In genomic region chr17:27119954-27120353, GRCm38 (mm10) we compare ENCODE assay signal across 9 mouse cellular contexts. TPM values are rescaled to one million over a fixed set of nuclear protein-coding genes. Genes with fewer than 3 reads are reported as not detected.
DNase-seq lines count a peak whose midpoint lies in the region; ATAC-seq and TF ChIP-seq lines count a peak whose summit lies in the region.
"Had no signal": no experiment of that assay in that cellular context is flagged by ENCODE, and none has a peak within 500 bp of the region (broad histone marks: within the 10 kb centered on the region; RNA-seq: fewer than 3 reads in every experiment).

No protein-coding gene starts in this region.

- H3K9ac ChIP-seq in midbrain, embryonic 16.5 days (ENCODE audit: low read depth, low read length): no peak overlapping the region
- H3K9ac ChIP-seq: heart, embryonic 15.5 days; liver, embryonic 14.5 days had no signal

- H3K4me3 ChIP-seq in heart, embryonic 10.5 days: no peak overlapping the region
- H3K4me3 ChIP-seq in layer of hippocampus, adult 2 months: no peak overlapping the region
- H3K4me3 ChIP-seq in limb, embryonic 10.5 days: no peak overlapping the region
- no peak overlapping the region for H3K4me3 ChIP-seq in midbrain, embryonic 16.5 days (ENCODE audit: low read depth, low read length)
- H3K4me3 ChIP-seq: heart, embryonic 15.5 days had no signal

- H3K4me2 ChIP-seq in midbrain, embryonic 16.5 days (ENCODE audit: low read length): 0 out of 2 replicates have a peak overlapping the region, but pooled peaks have one; percentile 6
- H3K4me2 ChIP-seq: heart, embryonic 15.5 days had no signal

- no peak for TF ChIP-seq CTCF in layer of hippocampus, adult 2 months (conservative IDR thresholded peaks at IDR 0.05)

- intact Hi-C loops in heart, postnatal 10 days (cut with DNase I): loop anchor here (1.0 kb wide), 1 partner anchor 87 kb away; no protein-coding TSS in a partner anchor

- peaks cover 19% of the 10 kb centered on the region for H3K27me3 ChIP-seq in heart, embryonic 10.5 days (ENCODE audit: insufficient read depth, poor library complexity, severe bottlenecking)
- H3K27me3 ChIP-seq in limb, embryonic 10.5 days (ENCODE audit: low read depth, poor library complexity, severe bottlenecking): 0 out of 2 replicates have a peak, but pooled peaks cover 10% of the 10 kb centered on the region
- no peaks in the 10 kb centered on the region for H3K27me3 ChIP-seq in midbrain, embryonic 16.5 days (ENCODE audit: control insufficient read depth, insufficient read depth, low read depth, low read length)

- no peaks in the 10 kb centered on the region for H3K9me3 ChIP-seq in heart, embryonic 10.5 days
- H3K9me3 ChIP-seq in limb, embryonic 10.5 days (replicated peaks): no peaks in the 10 kb centered on the region
- no peaks in the 10 kb centered on the region for H3K9me3 ChIP-seq in midbrain, embryonic 16.5 days (replicated peaks; ENCODE audit: control insufficient read depth, low read length, poor library complexity, severe bottlenecking)
- H3K9me3 ChIP-seq: heart, embryonic 15.5 days had no signal

- no peak overlapping the region for H3K27ac ChIP-seq in heart, embryonic 10.5 days
- H3K27ac ChIP-seq in layer of hippocampus, adult 2 months: peak overlapping the region; percentile 67
- H3K27ac ChIP-seq in limb, embryonic 10.5 days: 0 out of 2 replicates have a peak overlapping the region, but pooled peaks have one; percentile 20
- H3K27ac ChIP-seq in midbrain, embryonic 16.5 days (ENCODE audit: low read length): peak overlapping the region; percentile 63; the same call in 1 of the 2 replicates
- H3K27ac ChIP-seq: heart, embryonic 15.5 days; liver, embryonic 14.5 days had no signal

- H3K36me3 ChIP-seq in heart, embryonic 10.5 days: peaks cover 65% of the 10 kb centered on the region
- peaks cover 94% of the 10 kb centered on the region for H3K36me3 ChIP-seq in limb, embryonic 10.5 days
- peaks cover 14% of the 10 kb centered on the region for H3K36me3 ChIP-seq in midbrain, embryonic 16.5 days (ENCODE audit: control insufficient read depth, insufficient read depth, low read length)

- no peak for ATAC-seq in midbrain, embryonic 16.5 days

- DNase-seq in heart, postnatal 10 days: peak; percentile 50 to 51
- DNase-seq in heart, embryonic 10.5 days (ENCODE audit: low spot score): no peak
- no peak for DNase-seq in layer of hippocampus, adult 2 months (ENCODE audit: low spot score in 2 of 2)
- DNase-seq in layer of hippocampus, postnatal 25 days (ENCODE audit: extremely low spot score in 1 of 2, low spot score in 1 of 2): no peak
- no peak for DNase-seq in limb, embryonic 10.5 days (ENCODE audit: low spot score)
- no peak for DNase-seq in right cerebral cortex, postnatal 36 days (ENCODE audit: low spot score in 2 of 2)

- H3K4me1 ChIP-seq in heart, embryonic 10.5 days: peaks cover 30% of the 10 kb centered on the region
- H3K4me1 ChIP-seq in limb, embryonic 10.5 days: peaks cover 25% of the 10 kb centered on the region
- peaks cover 17% of the 10 kb centered on the region for H3K4me1 ChIP-seq in midbrain, embryonic 16.5 days (ENCODE audit: control insufficient read depth, insufficient read depth, low read length)

- WGBS in heart, embryonic 10.5 days: 76% methylated on average over 8 of the region's 8 CpGs
- WGBS in limb, embryonic 10.5 days: 79% methylated on average over 8 of the region's 8 CpGs
- WGBS in midbrain, embryonic 16.5 days: 53% methylated on average over 8 of the region's 8 CpGs

RNA-seq across cellular contexts. Expression of gene Uqcc2, which starts 13.8 kb away (rescaled TPM):
- total RNA-seq in heart, postnatal 10 days (2021): 100 to 1,000 TPM; 278 to 279 TPM
- 393 and 440 TPM in 2 replicates for polyA plus RNA-seq in heart, embryonic 10.5 days (2016; fragmentation: Nextera tagmentation; extraction: Ambion mirVana)
- 100 to 1,000 TPM; 182 to 220 TPM for total RNA-seq in layer of hippocampus, adult 2 months (2021)
- 100 to 1,000 TPM; 199 to 213 TPM for total RNA-seq in layer of hippocampus, postnatal 25 days (2021)
- 400 and 433 TPM in 2 replicates for polyA plus RNA-seq in limb, embryonic 10.5 days (2016; fragmentation: Nextera tagmentation; extraction: Ambion mirVana)
- 360 and 384 TPM in 2 replicates for polyA plus RNA-seq in midbrain, embryonic 16.5 days (2015; fragmentation: Nextera tagmentation; extraction: Ambion mirVana)

RNA-seq across cellular contexts. Expression of gene Ip6k3, which starts 47.6 kb away (rescaled TPM):
- 1 to 10 TPM; 9.2 to 10.0 TPM for total RNA-seq in heart, postnatal 10 days (2021)
- 0.05 and 0.10 TPM in 2 replicates for polyA plus RNA-seq in heart, embryonic 10.5 days (2016; fragmentation: Nextera tagmentation; extraction: Ambion mirVana)
- total RNA-seq in layer of hippocampus, adult 2 months (2021): under 1 TPM; 0.15 to 0.20 TPM
- under 1 TPM; 0.21 to 0.30 TPM for total RNA-seq in layer of hippocampus, postnatal 25 days (2021)
- polyA plus RNA-seq in limb, embryonic 10.5 days (2016; fragmentation: Nextera tagmentation; extraction: Ambion mirVana): not detected in 2 replicates
- 0.14 and 0.15 TPM in 2 replicates for polyA plus RNA-seq in midbrain, embryonic 16.5 days (2015; fragmentation: Nextera tagmentation; extraction: Ambion mirVana)

Comparison
In these comparisons a context has a peak if more than half of its experiments do, and no peak if none do; other contexts are left out.
1. DNase-seq: peak in heart, postnatal 10 days (2 of 2); none in heart, embryonic 10.5 days (single experiment), layer of hippocampus, adult 2 months (0 of 2), layer of hippocampus, postnatal 25 days (0 of 2), limb, embryonic 10.5 days (single experiment) and right cerebral cortex, postnatal 36 days (0 of 2).
2. RNA of gene Ip6k3, which starts 47.6 kb away (total RNA-seq): 9.2 to 10.0 TPM in heart, postnatal 10 days; 0.21 to 0.30 TPM in layer of hippocampus, postnatal 25 days and 0.15 to 0.20 TPM in layer of hippocampus, adult 2 months; every median in the first group is over 4 times any median in the second.